In the genomic region with DNA sequence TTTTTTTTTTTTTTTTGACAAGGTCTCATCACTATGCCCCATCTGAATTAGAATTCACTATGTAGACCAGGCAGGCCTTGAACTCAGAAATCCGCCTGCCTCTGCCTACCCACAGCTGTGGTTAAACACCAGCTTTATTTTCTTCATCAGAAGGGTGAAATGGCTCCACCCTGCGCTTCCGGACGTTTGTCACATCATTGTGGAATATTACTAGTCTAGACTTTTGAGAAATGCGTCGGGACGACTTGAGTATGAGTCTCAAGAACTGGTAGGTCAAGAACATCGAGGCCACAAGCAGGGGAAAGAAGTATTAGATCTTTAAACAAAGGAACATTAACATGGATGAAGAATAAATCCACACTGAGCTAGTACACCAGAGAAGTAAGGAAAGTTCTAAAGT, we compare ENCODE assay signal across 8 mouse cellular contexts. TPM values are rescaled to one million over a fixed set of nuclear protein-coding genes. Genes with fewer than 3 reads are reported as not detected.
DNase-seq lines count a peak whose midpoint lies in the region; ATAC-seq lines count a peak whose summit lies in the region.

No protein-coding gene starts in this region.

- peak overlapping the region; percentile 76 for H3K4me3 ChIP-seq in kidney, embryonic 14.5 days (ENCODE audit: low read length)
- H3K4me3 ChIP-seq in brown adipose tissue, adult 24 weeks (ENCODE audit: insufficient read depth, low read depth, low read length), result peak overlapping the region; percentile 15
- peak overlapping the region; percentile 58 for H3K4me3 ChIP-seq in hindbrain, embryonic 16.5 days (ENCODE audit: low read length)
- H3K4me3 ChIP-seq in midbrain, embryonic 16.5 days (ENCODE audit: low read depth, low read length), result peak overlapping the region; percentile 84

- WGBS in kidney, embryonic 14.5 days, result 81% methylated on average over 8 of the region's 8 CpGs
- WGBS in hindbrain, embryonic 16.5 days, result 83% methylated on average over 8 of the region's 8 CpGs
- WGBS in midbrain, embryonic 16.5 days, result 84% methylated on average over 8 of the region's 8 CpGs

- H3K27ac ChIP-seq in kidney, embryonic 14.5 days (ENCODE audit: low read depth, low read length), result peak overlapping the region; percentile 98
- peak overlapping the region; percentile 91 for H3K27ac ChIP-seq in brown adipose tissue, adult 24 weeks (replicated peaks; ENCODE audit: low read depth, low read length)
- H3K27ac ChIP-seq in hindbrain, embryonic 16.5 days (ENCODE audit: low read depth, low read length), result peak overlapping the region; percentile 98
- H3K27ac ChIP-seq in midbrain, embryonic 16.5 days (ENCODE audit: low read length), result peak overlapping the region; percentile 100

- ATAC-seq in kidney, embryonic 14.5 days (ENCODE audit: low FRiP score, low TSS enrichment), result no peak
- no peak for ATAC-seq in hindbrain, embryonic 16.5 days
- ATAC-seq in midbrain, embryonic 16.5 days, result no peak

- peaks cover 12% of the 10 kb centered on the region for H3K36me3 ChIP-seq in kidney, embryonic 14.5 days (ENCODE audit: control insufficient read depth, insufficient read depth, low read length)
- H3K36me3 ChIP-seq in hindbrain, embryonic 16.5 days (ENCODE audit: control insufficient read depth, insufficient read depth, low read length), result peaks cover 1% of the 10 kb centered on the region
- no peaks in the 10 kb centered on the region for H3K36me3 ChIP-seq in midbrain, embryonic 16.5 days (ENCODE audit: control insufficient read depth, insufficient read depth, low read length)

- H3K9ac ChIP-seq in kidney, embryonic 14.5 days (ENCODE audit: low read depth, low read length), result peak overlapping the region; percentile 90; the same call in 1 of the 2 replicates
- H3K9ac ChIP-seq in hindbrain, embryonic 16.5 days (ENCODE audit: low read depth, low read length), result peak overlapping the region; percentile 80
- H3K9ac ChIP-seq in midbrain, embryonic 16.5 days (ENCODE audit: low read depth, low read length), result peak overlapping the region; percentile 91

- DNase-seq in kidney, postnatal 14 days, result no peak
- DNase-seq in urinary bladder, adult 18-20 months (ENCODE audit: low spot score in 2 of 2), result no peak
- DNase-seq in thymus, postnatal 36 days, result no peak
- DNase-seq in spleen, postnatal 14 days (ENCODE audit: low spot score in 2 of 2), result no peak

- no peaks in the 10 kb centered on the region for H3K9me3 ChIP-seq in kidney, embryonic 14.5 days (ENCODE audit: control insufficient read depth, low read length)
- H3K9me3 ChIP-seq in hindbrain, embryonic 16.5 days (ENCODE audit: control insufficient read depth, low read length), result no peaks in the 10 kb centered on the region
- no peaks in the 10 kb centered on the region for H3K9me3 ChIP-seq in midbrain, embryonic 16.5 days (replicated peaks; ENCODE audit: control insufficient read depth, low read length, poor library complexity, severe bottlenecking)

- H3K4me2 ChIP-seq in kidney, embryonic 14.5 days (replicated peaks; ENCODE audit: low read depth, low read length), result peak overlapping the region; percentile 53
- H3K4me2 ChIP-seq in hindbrain, embryonic 16.5 days (ENCODE audit: low read length), result peak overlapping the region; percentile 61
- peak overlapping the region; percentile 54 for H3K4me2 ChIP-seq in midbrain, embryonic 16.5 days (ENCODE audit: low read length)

- peaks cover 31% of the 10 kb centered on the region for H3K4me1 ChIP-seq in kidney, embryonic 14.5 days (ENCODE audit: control insufficient read depth, insufficient read depth, low read length)
- peaks cover 11% of the 10 kb centered on the region for H3K4me1 ChIP-seq in brown adipose tissue, adult 24 weeks (ENCODE audit: control insufficient read depth, insufficient read depth, insufficient read length, low read length)
- H3K4me1 ChIP-seq in hindbrain, embryonic 16.5 days (ENCODE audit: control insufficient read depth, insufficient read depth, low read depth, low read length), result peaks cover 38% of the 10 kb centered on the region
- peaks cover 29% of the 10 kb centered on the region for H3K4me1 ChIP-seq in midbrain, embryonic 16.5 days (ENCODE audit: control insufficient read depth, insufficient read depth, low read length)

- no peaks in the 10 kb centered on the region for H3K27me3 ChIP-seq in kidney, embryonic 14.5 days (ENCODE audit: control insufficient read depth, insufficient read depth, low read length)
- no peaks in the 10 kb centered on the region for H3K27me3 ChIP-seq in hindbrain, embryonic 16.5 days (replicated peaks; ENCODE audit: control insufficient read depth, insufficient read depth, low read length)
- H3K27me3 ChIP-seq in midbrain, embryonic 16.5 days (ENCODE audit: control insufficient read depth, insufficient read depth, low read depth, low read length), result no peaks in the 10 kb centered on the region

RNA-seq across cellular contexts. Expression of a gene that starts 0.5 kb away (rescaled TPM):
- 1,584 and 1,728 TPM in 2 replicates for polyA plus RNA-seq in kidney, embryonic 14.5 days (2014; fragmentation: Nextera tagmentation; extraction: Ambion mirVana)
- polyA plus RNA-seq in brown adipose tissue, adult 24 weeks (2012; ENCODE audit: insufficient read depth, insufficient read length, missing spikeins), result 2,211 and 3,699 TPM in 2 replicates
- polyA plus RNA-seq in hindbrain, embryonic 16.5 days (2015; fragmentation: Nextera tagmentation; extraction: Ambion mirVana), result 1,276 and 1,360 TPM in 2 replicates
- polyA plus RNA-seq in midbrain, embryonic 16.5 days (2015; fragmentation: Nextera tagmentation; extraction: Ambion mirVana), result 1,096 and 1,142 TPM in 2 replicates

RNA-seq across cellular contexts. Expression of a gene that starts 34.9 kb away (rescaled TPM):
- not detected in 2 replicates for polyA plus RNA-seq in kidney, embryonic 14.5 days (2014; fragmentation: Nextera tagmentation; extraction: Ambion mirVana)
- polyA plus RNA-seq in brown adipose tissue, adult 24 weeks (2012; ENCODE audit: insufficient read depth, insufficient read length, missing spikeins), result not detected in 2 replicates
- not detected in 2 replicates for polyA plus RNA-seq in hindbrain, embryonic 16.5 days (2015; fragmentation: Nextera tagmentation; extraction: Ambion mirVana)
- not detected in 2 replicates for polyA plus RNA-seq in midbrain, embryonic 16.5 days (2015; fragmentation: Nextera tagmentation; extraction: Ambion mirVana)

RNA-seq across cellular contexts. Expression of a gene that starts 45.4 kb away (rescaled TPM):
- polyA plus RNA-seq in kidney, embryonic 14.5 days (2014; fragmentation: Nextera tagmentation; extraction: Ambion mirVana), result 31.2 and 49.9 TPM in 2 replicates
- polyA plus RNA-seq in brown adipose tissue, adult 24 weeks (2012; ENCODE audit: insufficient read depth, insufficient read length, missing spikeins), result 38.7 and 39.8 TPM in 2 replicates
- polyA plus RNA-seq in hindbrain, embryonic 16.5 days (2015; fragmentation: Nextera tagmentation; extraction: Ambion mirVana), result 25.4 and 27.2 TPM in 2 replicates
- polyA plus RNA-seq in midbrain, embryonic 16.5 days (2015; fragmentation: Nextera tagmentation; extraction: Ambion mirVana), result 29.0 and 31.2 TPM in 2 replicates

Comparison
In these comparisons a context has a peak if more than half of its experiments do, and no peak if none do; other contexts are left out.
1. H3K4me3 ChIP-seq: peak in every context shown above with its lines; median percentile 84 in midbrain, embryonic 16.5 days; 76 in kidney, embryonic 14.5 days; 58 in hindbrain, embryonic 16.5 days; 15 in brown adipose tissue, adult 24 weeks.